Mouse (Mus musculus) lung, adult 2 months (tissue): ENCODE results near the gene Gbp2.

Experiments used
- CTCF ChIP-seq: fragments of 200-500 bp; IDR thresholded peaks from 2 replicates; pipeline ENCODE4 v1.5.1; 2011; ENCODE audit warnings: mild to moderate bottlenecking, low read length, control low read depth; ENCODE audit not compliant: insufficient read depth
- POLR2A ChIP-seq: fragments of 200-500 bp; IDR thresholded peaks from 2 replicates; pipeline ENCODE4 v1.6.1; 2011; ENCODE audit warnings: low read depth, mild to moderate bottlenecking, control low read depth, low read length, borderline replicate concordance; ENCODE audit errors: extremely low read depth

GRCm38 (mm10) chr3:142583067-142583466 is 37.3 kb upstream of the Gbp2 start:
- TF ChIP-seq POLR2A, result no peak
- no peak for TF ChIP-seq CTCF
